Mouse (Mus musculus): Measurements from ENCODE around the gene Pdia5.

DNA sequence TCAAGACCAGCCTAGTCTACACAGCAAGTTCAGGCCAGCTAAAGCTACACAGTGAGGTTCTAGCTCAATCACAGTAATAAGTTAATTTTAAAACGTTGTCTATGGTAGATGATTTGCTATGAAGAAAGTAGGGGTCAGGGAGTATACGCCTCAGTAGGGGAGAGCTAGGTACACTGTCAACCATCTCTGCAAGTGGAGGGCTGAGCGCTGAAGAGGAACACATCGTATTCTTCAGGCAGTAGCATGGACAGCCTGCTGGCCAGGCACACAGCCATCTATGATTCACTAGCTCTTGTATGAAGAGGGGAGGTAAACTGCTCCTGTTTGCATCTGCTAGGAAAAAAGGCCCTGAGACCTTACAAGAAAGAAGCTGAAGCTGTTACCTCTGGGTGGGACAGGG lies 65.7 kb downstream of the Pdia5 start:
- TF ChIP-seq USF1 (IDR thresholded peaks at IDR 0.05; ENCODE audit: low read depth) (no peak), CTCF (IDR thresholded peaks at IDR 0.05; ENCODE audit: control insufficient read depth, insufficient read depth, insufficient read length) (no peak), MAX (IDR thresholded peaks at IDR 0.05) (no peak), MYOG (IDR thresholded peaks at IDR 0.05; ENCODE audit: control insufficient read depth, extremely low read depth, insufficient read length) (no peak), MYOD1 (IDR thresholded peaks at IDR 0.05; ENCODE audit: control insufficient read depth, insufficient read length, low read depth) (no peak), CEBPB (IDR thresholded peaks at IDR 0.05; ENCODE audit: low read depth) (no peak), FOSL1 (IDR thresholded peaks at IDR 0.05; ENCODE audit: insufficient read depth, low read length, poor library complexity, severe bottlenecking) (no peak)

All from C2C12 (cell line).